Mouse (Mus musculus): ENCODE measurements around the gene Krtap28-10. TPM values are rescaled to one million over a fixed set of nuclear protein-coding genes. Genes with fewer than 3 reads are reported as not detected.
"Not testable (repeated sequence)": the region's sequence is repeated elsewhere in the genome, so short reads cannot be mapped to it uniquely, and the experiment has no call there.

Krtap28-10 gene
- total and polyA plus RNA-seq, 3 experiments = not detected

DNA sequence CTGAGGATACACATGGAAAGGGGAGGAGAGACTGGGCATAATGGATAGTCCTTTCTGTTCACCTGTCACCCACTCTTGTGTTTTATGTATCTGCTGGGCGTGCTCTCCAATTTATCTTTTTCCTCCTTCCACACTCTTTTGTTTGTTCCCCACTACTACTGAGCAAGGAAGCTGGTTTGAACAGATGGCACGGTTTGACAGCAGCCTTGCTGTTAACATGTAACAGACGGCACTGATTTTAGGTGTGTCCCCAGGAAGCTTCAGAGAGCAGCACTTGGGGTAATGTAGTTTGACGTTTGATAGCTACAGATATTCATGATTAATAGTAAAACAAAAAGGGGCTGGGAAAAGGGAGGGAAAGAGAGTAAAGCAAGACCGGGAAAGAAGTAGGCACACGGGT lies 34.8 kb downstream of the Krtap28-10 start:
- no peak for DNase-seq

DNA sequence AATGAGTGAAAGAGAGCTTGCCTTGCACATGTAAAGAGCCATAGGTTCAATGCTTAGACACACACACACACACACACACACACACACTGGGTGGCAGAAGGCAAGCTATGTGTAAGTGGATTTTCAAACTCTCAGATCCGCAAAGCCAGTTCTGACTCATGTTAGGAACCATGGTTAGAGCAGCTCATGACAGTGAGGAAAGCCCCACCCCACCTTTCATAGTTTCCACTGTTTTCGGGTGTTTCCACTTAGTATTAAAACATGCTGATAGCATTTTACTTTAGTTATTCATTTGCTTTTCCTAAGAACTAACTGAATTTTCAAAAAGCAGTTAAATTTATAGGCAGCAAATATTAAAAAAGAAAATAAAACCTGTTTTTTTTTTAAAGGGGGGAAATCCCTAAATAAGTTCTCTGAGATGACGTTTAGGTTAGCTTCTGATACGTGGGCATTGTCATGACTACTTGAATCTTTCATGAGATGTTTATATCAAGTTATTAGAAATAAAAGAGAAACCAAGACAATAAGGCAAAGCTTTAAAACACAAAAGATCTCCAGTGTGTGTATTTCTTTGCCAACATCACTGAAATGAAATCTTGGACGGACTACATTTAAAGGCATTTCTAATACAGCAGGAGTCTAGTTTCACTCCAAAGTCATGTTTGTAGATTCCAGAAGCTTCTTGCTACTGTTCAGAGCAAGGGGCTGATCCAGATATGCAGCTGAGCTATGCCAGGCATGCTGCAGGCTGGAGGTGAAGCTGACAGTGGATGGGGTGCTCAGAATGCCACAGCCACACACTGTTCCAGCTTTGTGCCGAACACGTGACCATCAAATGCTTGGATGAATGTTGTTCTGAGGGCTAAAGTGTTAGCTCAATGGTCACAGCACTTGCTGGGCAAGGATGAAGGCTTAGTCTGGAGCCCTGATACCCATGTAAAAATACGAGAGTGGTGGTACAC lies 35.8 kb downstream of the Krtap28-10 start:
- DNase-seq = no peak

DNA sequence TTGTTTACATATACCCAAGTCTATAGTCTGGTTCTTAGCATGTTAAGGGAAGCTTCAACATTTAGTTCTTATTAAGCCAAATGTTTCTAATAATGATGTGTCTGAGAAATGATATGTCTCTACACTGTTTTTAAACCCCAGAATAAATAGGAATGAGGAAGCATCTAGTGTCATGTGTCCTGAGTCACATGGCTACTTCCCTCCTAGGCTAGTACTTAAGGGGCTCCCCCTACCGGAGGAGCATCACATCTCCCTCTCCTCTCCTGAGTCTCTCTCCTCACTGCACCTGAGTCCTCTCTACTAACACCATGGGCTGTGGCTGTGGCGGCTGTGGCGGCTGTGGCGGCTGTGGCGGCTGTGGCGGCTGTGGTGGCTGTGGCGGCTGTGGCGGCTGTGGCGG lies 42.0 kb downstream of the Krtap28-10 start, which contains the start of gene Gm47959:
Gene Gm47959 (plus strand): TSS at position 243 of the 400 bp plus-strand sequence.
- DNase-seq = not testable (repeated sequence)

DNA sequence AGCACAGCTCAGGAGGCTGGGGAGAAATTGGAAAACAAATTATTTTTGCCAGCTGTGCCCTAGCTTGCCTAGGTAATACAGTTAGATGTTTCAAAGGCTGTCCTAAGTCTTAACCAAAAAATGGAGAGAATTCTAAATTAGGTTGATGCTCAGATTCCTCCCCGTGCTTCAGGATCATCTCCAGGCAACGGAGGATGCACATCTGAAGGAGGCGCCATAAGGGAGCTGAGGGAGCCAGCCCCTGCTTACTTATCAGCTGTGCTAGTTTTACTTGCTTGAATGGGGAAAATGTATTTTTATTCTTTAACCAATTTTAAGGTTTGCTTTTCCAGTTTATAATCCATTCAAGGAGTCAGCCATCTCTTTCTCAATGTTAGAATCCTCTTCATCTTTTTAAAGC lies 48.3 kb downstream of the Krtap28-10 start:
- no peak for DNase-seq

DNA sequence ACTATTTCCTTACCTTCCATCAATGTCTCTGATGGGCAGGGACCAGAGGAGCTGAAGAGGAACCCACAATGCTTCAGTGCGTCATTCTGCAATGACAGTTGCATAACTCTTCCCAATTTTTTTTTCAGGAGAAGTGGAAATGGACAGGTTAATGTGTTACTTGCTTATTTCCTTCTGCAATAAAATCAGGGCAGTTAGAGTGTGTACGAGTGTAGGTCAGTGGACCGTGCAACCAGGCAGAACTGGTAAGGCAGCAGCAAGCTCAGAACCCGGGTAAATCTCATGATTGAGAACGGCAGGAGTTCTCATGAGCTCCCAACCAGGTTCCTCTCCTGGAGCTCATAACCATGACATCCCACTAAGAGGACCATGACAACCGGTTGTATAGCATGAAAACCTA lies 50.2 kb downstream of the Krtap28-10 start:
- no peak for DNase-seq

DNA sequence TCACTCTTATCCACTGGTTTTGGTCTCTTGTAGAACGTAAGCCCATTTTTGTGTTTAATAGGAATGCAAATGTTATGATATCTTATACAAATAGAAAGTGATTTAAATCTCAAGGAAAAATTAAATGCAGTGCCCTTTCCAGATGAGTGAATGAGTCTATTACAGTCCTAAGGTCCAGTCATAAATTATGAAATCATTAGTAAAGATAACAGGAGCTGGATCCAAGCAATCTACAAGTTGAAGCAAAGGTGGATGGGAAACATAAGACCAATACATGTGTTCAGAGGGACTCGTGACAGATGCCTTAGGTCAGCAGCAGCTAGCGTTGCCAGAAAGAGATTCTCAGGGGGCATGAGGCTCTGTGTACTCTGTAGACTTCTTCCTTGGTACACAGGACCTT lies 50.7 kb downstream of the Krtap28-10 start:
- DNase-seq = no peak

Other genes with a start within 250 kb of the Krtap28-10 start
- gene Agfg1, start 203.0 kb downstream of the Krtap28-10 start, total RNA-seq (2021) = 10 to 100 TPM; 52.7 to 54.5 TPM
- gene Agfg1, start 203.0 kb downstream of the Krtap28-10 start, polyA plus RNA-seq (2012; rRNA removed) = 25.7 and 33.3 TPM in 2 replicates
- gene A030005L19Rik, start 129.2 kb downstream of the Krtap28-10 start, total RNA-seq (2021) = not detected
- gene A030005L19Rik, start 129.2 kb downstream of the Krtap28-10 start, polyA plus RNA-seq (2012; rRNA removed) = 0.13 and 0.38 TPM in 2 replicates
- not detected for gene A030014E15Rik, start 117.6 kb downstream of the Krtap28-10 start, total RNA-seq (2021)
- not detected in 2 replicates for gene A030014E15Rik, start 117.6 kb downstream of the Krtap28-10 start, polyA plus RNA-seq (2012; rRNA removed)
- not detected for gene Gm6217, start 111.1 kb downstream of the Krtap28-10 start, total RNA-seq (2021)
- gene Gm6217, start 111.1 kb downstream of the Krtap28-10 start, polyA plus RNA-seq (2012; rRNA removed) = not detected in 2 replicates
- gene A030003K21Rik, start 99.1 kb downstream of the Krtap28-10 start, total RNA-seq (2021) = not detected
- gene A030003K21Rik, start 99.1 kb downstream of the Krtap28-10 start, polyA plus RNA-seq (2012; rRNA removed) = not detected in 2 replicates
- not detected for gene Gm7544, start 86.5 kb downstream of the Krtap28-10 start, total RNA-seq (2021)
- gene Gm7544, start 86.5 kb downstream of the Krtap28-10 start, polyA plus RNA-seq (2012; rRNA removed) = not detected in 2 replicates
- not detected for gene Gm47955, start 82.2 kb downstream of the Krtap28-10 start, total RNA-seq (2021)
- not detected in 2 replicates for gene Gm47955, start 82.2 kb downstream of the Krtap28-10 start, polyA plus RNA-seq (2012; rRNA removed)
- not detected for gene Gm47959, start 41.9 kb downstream of the Krtap28-10 start, total RNA-seq (2021)
- gene Gm47959, start 41.9 kb downstream of the Krtap28-10 start, polyA plus RNA-seq (2012; rRNA removed) = not detected in 2 replicates
- under 1 TPM; 0.14 to 0.26 TPM for gene Slc19a3, start 4.0 kb downstream of the Krtap28-10 start, total RNA-seq (2021)
- 0.15 and 0.25 TPM in 2 replicates for gene Slc19a3, start 4.0 kb downstream of the Krtap28-10 start, polyA plus RNA-seq (2012; rRNA removed)
- gene Gm47969, start 2.5 kb upstream of the Krtap28-10 start, total RNA-seq (2021) = not detected
- gene Gm47969, start 2.5 kb upstream of the Krtap28-10 start, polyA plus RNA-seq (2012; rRNA removed) = not detected in 2 replicates
- gene A030005K14Rik, start 16.9 kb upstream of the Krtap28-10 start, total RNA-seq (2021) = not detected
- not detected in 2 replicates for gene A030005K14Rik, start 16.9 kb upstream of the Krtap28-10 start, polyA plus RNA-seq (2012; rRNA removed)
- gene Krtap28-13, start 18.4 kb upstream of the Krtap28-10 start, total RNA-seq (2021) = not detected
- not detected in 2 replicates for gene Krtap28-13, start 18.4 kb upstream of the Krtap28-10 start, polyA plus RNA-seq (2012; rRNA removed)
- gene Ccl20, start 74.3 kb upstream of the Krtap28-10 start, total RNA-seq (2021) = not detected
- gene Ccl20, start 74.3 kb upstream of the Krtap28-10 start, polyA plus RNA-seq (2012; rRNA removed) = not detected in 2 replicates
- not detected for gene Daw1, start 117.3 kb upstream of the Krtap28-10 start, total RNA-seq (2021)
- gene Daw1, start 117.3 kb upstream of the Krtap28-10 start, polyA plus RNA-seq (2012; rRNA removed) = not detected in 2 replicates